Mouse (Mus musculus) cerebral cortex, adult 2 months (tissue): ENCODE measurements around the gene Rita1.

Experiments
- WGBS: fragments of 180-500 bp; shearing (Covaris S2); methylation state at CpG from one replicate; pipeline ENCODE4 v1.1.7; 2018; 5-methylcytosine and 5-hydroxymethylcytosine counted together

Gene Rita1

GRCm38 (mm10) chr5:120627515-120628300, 15.3 kb upstream of the Rita1 start:
- 90% methylated on average over 15 of the region's 15 CpGs for WGBS

- WGBS = 71% methylated on average over 18 of the region's 19 CpGs
These were observed 14.0 kb upstream of the Rita1 start for GRCm38 (mm10) chr5:120626399-120626798.

GRCm38 (mm10) chr5:120624427-120624826, 12.0 kb upstream of the Rita1 start:
- 68% methylated on average over 10 of the region's 10 CpGs for WGBS

GRCm38 (mm10) chr5:120622198-120622851, 9.9 kb upstream of the Rita1 start:
- WGBS = 58% methylated on average over 5 of the region's 5 CpGs

- WGBS = 46% methylated on average over 10 of the region's 10 CpGs
These were observed 9.4 kb upstream of the Rita1 start for GRCm38 (mm10) chr5:120621846-120622197.

GRCm38 (mm10) chr5:120621078-120621765, 8.8 kb upstream of the Rita1 start:
- WGBS = 50% methylated on average over 23 of the region's 23 CpGs

GRCm38 (mm10) chr5:120620375-120621077, 8.1 kb upstream of the Rita1 start:
- 67% methylated on average over 18 of the region's 18 CpGs for WGBS

- WGBS = 18% methylated on average over 5 of the region's 5 CpGs
These were observed 6.8 kb upstream of the Rita1 start for GRCm38 (mm10) chr5:120619201-120619600.

GRCm38 (mm10) chr5:120618778-120619177, 6.4 kb upstream of the Rita1 start:
- WGBS = 77% methylated on average over 12 of the region's 12 CpGs

GRCm38 (mm10) chr5:120615903-120616302, 3.5 kb upstream of the Rita1 start:
- 91% methylated on average over 4 of the region's 4 CpGs for WGBS

- WGBS = under 1% methylated on average over 69 of the region's 69 CpGs
These were observed 624 bp upstream of the Rita1 start for GRCm38 (mm10) chr5:120612822-120613604.

GRCm38 (mm10) chr5:120611416-120611815, 973 bp downstream of the Rita1 start:
- 43% methylated on average over 8 of the region's 8 CpGs for WGBS

- 84% methylated on average over 5 of the region's 5 CpGs for WGBS
These were observed 1.5 kb downstream of the Rita1 start for GRCm38 (mm10) chr5:120610906-120611305.

- WGBS = 77% methylated on average over 16 of the region's 16 CpGs
These were observed 3.1 kb downstream of the Rita1 start for GRCm38 (mm10) chr5:120609246-120609775.

- 75% methylated on average over 3 of the region's 3 CpGs for WGBS
These were observed 5.1 kb downstream of the Rita1 start for GRCm38 (mm10) chr5:120607335-120607734.

GRCm38 (mm10) chr5:120606590-120607200, 5.7 kb downstream of the Rita1 start:
- WGBS = 68% methylated on average over 25 of the region's 25 CpGs

- 0% methylated on average over 8 of the region's 8 CpGs for WGBS
These were observed 6.7 kb downstream of the Rita1 start for GRCm38 (mm10) chr5:120605688-120606087.

- WGBS = 3% methylated on average over 10 of the region's 10 CpGs
These were observed 7.1 kb downstream of the Rita1 start for GRCm38 (mm10) chr5:120605241-120605661.

GRCm38 (mm10) chr5:120604839-120605238, 7.5 kb downstream of the Rita1 start:
- WGBS = 3% methylated on average over 6 of the region's 6 CpGs

- 63% methylated on average over 7 of the region's 7 CpGs for WGBS
These were observed 8.9 kb downstream of the Rita1 start for GRCm38 (mm10) chr5:120603515-120603914.
